Mouse (Mus musculus) olfactory bulb, adult 2 months (tissue): ENCODE data around the gene Fth1.

Experiments
- CTCF ChIP-seq: fragments of 200-500 bp; IDR thresholded peaks from 2 replicates; pipeline ENCODE4 v1.5.1; 2012; ENCODE audit warnings: low read depth, mild to moderate bottlenecking, low read length, moderate library complexity; ENCODE audit not compliant: insufficient read depth
- POLR2A ChIP-seq: fragments of 200-500 bp; IDR thresholded peaks from 2 replicates; pipeline ENCODE4 v1.6.1; 2012; ENCODE audit warnings: mild to moderate bottlenecking, low read depth, low read length, moderate library complexity; ENCODE audit not compliant: insufficient read depth

GRCm38 (mm10) chr19:9954055-9954810 is 26.2 kb upstream of the Fth1 start:
- TF ChIP-seq CTCF (no peak), POLR2A (no peak)
